Mouse (Mus musculus) MEL (cell line): ENCODE data around the gene Adm2. TPM values are rescaled to one million over a fixed set of nuclear protein-coding genes. Genes with fewer than 3 reads are reported as not detected.

Experiments used
- DNase-seq: peaks from one replicate; pipeline ENCODE4 v3.0.0; 2011; ENCODE audit warnings: low read depth, low spot score
- H3K27ac ChIP-seq: 2 replicates; pipeline ENCODE4 v1.5.1; 2012; ENCODE audit warnings: low read depth, mild to moderate bottlenecking, control low read depth, low read length, moderate library complexity; ENCODE audit not compliant: control insufficient read depth
- H3K27me3 ChIP-seq, 2 experiments: fragments of 150-350 bp in 1 of 2; sonication (generic) in 1 of 2; 2 replicates each; pipeline ENCODE4 v1.6.1; 2012; ENCODE audit warnings: low read length in 2 of 2, mild to moderate bottlenecking in 2 of 2, improper control_type of control experiment in 1 of 2, moderate library complexity in 1 of 2; ENCODE audit not compliant: insufficient read depth in 2 of 2, control insufficient read depth in 1 of 2
- H3K36me3 ChIP-seq, 2 experiments: 2 replicates each; pipeline ENCODE4 v1.6.1; 2012 to 2014; ENCODE audit warnings: low read length in 2 of 2, improper control_type of control experiment in 1 of 2, inconsistent platforms in 1 of 2, mild to moderate bottlenecking in 1 of 2; ENCODE audit not compliant: insufficient read depth in 2 of 2, control insufficient read depth in 1 of 2
- H3K4me1 ChIP-seq, 2 experiments: fragments of 150-350 bp in 1 of 2; sonication (generic) in 1 of 2; 2 replicates each; pipeline ENCODE4 v1.6.1; 2012; ENCODE audit warnings: low read length in 2 of 2, improper control_type of control experiment in 1 of 2, mild to moderate bottlenecking in 1 of 2; ENCODE audit not compliant: insufficient read depth in 2 of 2, control insufficient read depth in 1 of 2
- H3K4me3 ChIP-seq, 2 experiments: fragments of 150-350 bp in 1 of 2; sonication (generic) in 1 of 2; 2 replicates each; pipeline ENCODE4 v1.5.1; 2012; ENCODE audit warnings: low read depth in 2 of 2, low read length in 2 of 2, mild to moderate bottlenecking in 2 of 2, moderate library complexity in 2 of 2, control low read depth in 1 of 2, improper control_type of control experiment in 1 of 2; ENCODE audit not compliant: control insufficient read depth in 1 of 2, insufficient read depth in 1 of 2
- H3K79me2 ChIP-seq: 2 replicates; pipeline ENCODE4 v1.6.1; 2012; ENCODE audit warnings: mild to moderate bottlenecking, low read length, moderate library complexity; ENCODE audit not compliant: control insufficient read depth, poor library complexity, insufficient read depth
- H3K9ac ChIP-seq: 2 replicates; pipeline ENCODE4 v1.6.1; 2012; ENCODE audit warnings: low read depth, mild to moderate bottlenecking, control low read depth, low read length, moderate library complexity; ENCODE audit not compliant: control insufficient read depth, poor library complexity, severe bottlenecking
- H3K9me3 ChIP-seq: fragments of 150-350 bp; sonication (generic); replicated peaks from 2 replicates; pipeline ENCODE4 v1.6.1; 2012; ENCODE audit warnings: mild to moderate bottlenecking, low read length, improper control_type of control experiment, moderate library complexity; ENCODE audit not compliant: insufficient read depth
- CTCF ChIP-seq, 3 experiments: IDR thresholded peaks in 2 of 3; conservative IDR thresholded peaks in 1 of 3; 2 replicates each; pipeline ENCODE4 v1.5.1; 2011 to 2012; ENCODE audit warnings: low read length in 3 of 3, low read depth in 2 of 3, mild to moderate bottlenecking in 2 of 3, improper control_type of control experiment in 1 of 3, inconsistent platforms in 1 of 3, mixed read lengths in 1 of 3, moderate library complexity in 1 of 3; ENCODE audit not compliant: control insufficient read depth in 1 of 3, insufficient read depth in 1 of 3, poor library complexity in 1 of 3, severe bottlenecking in 1 of 3
- E2F4 ChIP-seq: IDR thresholded peaks from 2 replicates; pipeline ENCODE4 v1.6.1; 2011; ENCODE audit warnings: low read depth, low read length, improper control_type of control experiment, borderline replicate concordance
- ELF1 ChIP-seq: IDR thresholded peaks from 2 replicates; pipeline ENCODE4 v1.6.1; 2014; ENCODE audit warnings: low read depth, mild to moderate bottlenecking, inconsistent platforms, low read length, improper control_type of control experiment, moderate library complexity
- EP300 ChIP-seq, 2 experiments: IDR thresholded peaks; 2 replicates each; pipeline ENCODE4 v1.6.1; 2011; ENCODE audit warnings: improper control_type of control experiment in 2 of 2, low read length in 2 of 2, low read depth in 1 of 2, mild to moderate bottlenecking in 1 of 2
- ETS1 ChIP-seq: IDR thresholded peaks from 2 replicates; pipeline ENCODE4 v1.6.1; 2012; ENCODE audit warnings: low read depth, mild to moderate bottlenecking, inconsistent platforms, low read length, improper control_type of control experiment, moderate library complexity
- GABPA ChIP-seq: IDR thresholded peaks from 2 replicates; pipeline ENCODE4 v1.6.1; 2012; ENCODE audit warnings: low read depth, mild to moderate bottlenecking, inconsistent platforms, low read length, improper control_type of control experiment, moderate library complexity
- GATA1 ChIP-seq: IDR thresholded peaks from 2 replicates; pipeline ENCODE4 v1.6.1; 2011; ENCODE audit warnings: low read depth, low read length, improper control_type of control experiment
- JUND ChIP-seq: IDR thresholded peaks from 2 replicates; pipeline ENCODE4 v1.6.1; 2011; ENCODE audit warnings: low read depth, mild to moderate bottlenecking, improper control_type of control experiment, low read length
- KAT2A ChIP-seq: conservative IDR thresholded peaks from 2 replicates; pipeline ENCODE4 v1.6.1; 2012; ENCODE audit warnings: low read depth, low read length, improper control_type of control experiment, inconsistent platforms
- MAX ChIP-seq: IDR thresholded peaks from 2 replicates; pipeline ENCODE4 v1.6.1; 2011; ENCODE audit warnings: low read length, improper control_type of control experiment
- MEF2A ChIP-seq: IDR thresholded peaks from 2 replicates; pipeline ENCODE4 v1.6.1; 2014; ENCODE audit warnings: low read depth, mild to moderate bottlenecking, inconsistent platforms, low read length, improper control_type of control experiment; ENCODE audit not compliant: poor library complexity, insufficient replicate concordance, severe bottlenecking; ENCODE audit errors: extremely low read depth
- MYB ChIP-seq: IDR thresholded peaks from 2 replicates; pipeline ENCODE4 v1.6.1; 2011; ENCODE audit warnings: mild to moderate bottlenecking, low read depth, low read length, improper control_type of control experiment
- MYC ChIP-seq: IDR thresholded peaks from 2 replicates; pipeline ENCODE4 v1.6.1; 2011; ENCODE audit warnings: low read depth, mild to moderate bottlenecking, low read length, improper control_type of control experiment, moderate library complexity
- NELFE ChIP-seq: IDR thresholded peaks from 2 replicates; pipeline ENCODE4 v1.6.1; 2011; ENCODE audit warnings: low read depth, low read length, improper control_type of control experiment
- NRF1 ChIP-seq: IDR thresholded peaks from 2 replicates; pipeline ENCODE4 v1.6.1; 2014; ENCODE audit warnings: low read depth, mild to moderate bottlenecking, inconsistent platforms, low read length, improper control_type of control experiment, moderate library complexity; ENCODE audit not compliant: poor library complexity, insufficient read depth, severe bottlenecking
- POLR2AphosphoS2 ChIP-seq: IDR thresholded peaks from 2 replicates; pipeline ENCODE4 v1.6.1; 2011; ENCODE audit warnings: low read length, improper control_type of control experiment
- POLR2AphosphoS5 ChIP-seq: IDR thresholded peaks from 2 replicates; pipeline ENCODE4 v1.6.1; 2012; ENCODE audit warnings: low read depth, borderline replicate concordance, mild to moderate bottlenecking, inconsistent platforms, low read length, moderate library complexity, mixed read lengths
- RAD21 ChIP-seq: IDR thresholded peaks from 2 replicates; pipeline ENCODE4 v1.6.1; 2011; ENCODE audit warnings: mild to moderate bottlenecking, low read depth, low read length, improper control_type of control experiment
- SIN3A ChIP-seq: IDR thresholded peaks from 2 replicates; pipeline ENCODE4 v1.6.1; 2012; ENCODE audit warnings: low read length, improper control_type of control experiment, inconsistent platforms
- SMC3 ChIP-seq: IDR thresholded peaks from 2 replicates; pipeline ENCODE4 v1.6.1; 2011; ENCODE audit warnings: low read depth, low read length, improper control_type of control experiment
- TBP ChIP-seq: IDR thresholded peaks from 2 replicates; pipeline ENCODE4 v1.8.0; 2011; ENCODE audit warnings: low read depth, low read length, improper control_type of control experiment
- ZC3H11A ChIP-seq: IDR thresholded peaks from 2 replicates; pipeline ENCODE4 v1.6.1; 2012; ENCODE audit warnings: low read depth, mild to moderate bottlenecking, inconsistent platforms, low read length, improper control_type of control experiment
- polyA plus RNA-seq, 2 experiments: library from polyadenylated mRNA; stranded (reverse) in 1 of 2; unstranded in 1 of 2; fragments of >175 nt in 1 of 2; fragments of >200 nt in 1 of 2; gene quantifications; 2 replicates each; pipeline versions ENCODE4 v1.2.1 to v1.2.4; 2012; ENCODE audit warnings: low replicate concordance in 2 of 2, low read depth in 1 of 2; ENCODE audit not compliant: insufficient read length in 2 of 2, insufficient read depth in 1 of 2, missing spikeins in 1 of 2
- total RNA-seq: library from RNA; depleted of rRNA; stranded (reverse); fragments of 300-350 nt; gene quantifications from 2 replicates; pipeline ENCODE4 v1.2.3, GENCODE M21; 2012

The Adm2 gene
- total and polyA plus RNA-seq, 3 experiments = 1.4 to 18.2 TPM; not detected in 1

DNA sequence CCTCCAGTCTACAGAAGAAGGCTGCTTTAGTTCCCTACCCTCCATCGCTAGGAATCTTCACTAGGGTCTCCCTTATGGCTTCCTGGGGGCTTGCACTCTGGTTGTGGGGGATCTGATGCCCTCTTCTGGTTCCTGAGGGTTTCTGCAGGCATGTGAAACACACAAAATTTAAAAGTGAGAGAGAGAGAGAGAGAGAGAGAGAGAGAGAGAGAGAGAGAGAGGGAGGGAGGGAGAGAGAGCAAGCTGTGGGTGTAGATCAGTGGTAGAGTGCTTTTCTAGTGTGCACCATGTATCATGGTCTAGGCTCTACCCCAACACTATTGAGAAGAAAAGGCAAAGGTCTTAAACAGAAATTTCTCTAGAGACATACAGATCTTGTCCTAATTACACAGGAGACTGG, 19.2 kb downstream of the Adm2 start:
- no peak for DNase-seq

DNA sequence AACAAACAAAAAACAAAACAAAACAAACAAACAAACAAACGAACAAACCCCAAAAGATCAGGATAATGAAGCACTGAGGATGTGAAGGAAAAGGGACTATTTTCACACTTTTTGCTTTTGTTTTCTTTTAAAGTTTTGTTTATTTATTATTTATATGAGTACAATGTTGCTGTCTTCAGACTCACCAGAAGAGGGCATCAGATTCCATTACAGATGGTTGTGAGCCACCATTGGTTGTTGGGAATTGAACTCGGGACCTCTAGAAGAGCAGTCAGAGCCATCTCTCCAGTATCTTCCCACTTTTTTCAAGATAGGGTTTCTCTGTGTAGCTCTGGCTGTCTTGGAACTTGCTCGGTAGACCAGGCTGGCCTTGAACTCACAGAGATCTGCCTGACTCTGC, 20.8 kb downstream of the Adm2 start:
- Histone ChIP-seq H3K27ac (no peak overlapping the region), H3K27me3 (no peaks in the 10 kb centered on the region), H3K79me2 (no peaks in the 10 kb centered on the region), H3K4me3 (no peak overlapping the region), H3K4me1 (peaks cover 5% of the 10 kb centered on the region in 2 experiments), H3K9ac (no peak overlapping the region), H3K9me3 (no peaks in the 10 kb centered on the region), H3K36me3 (no peaks in the 10 kb centered on the region)
- TF ChIP-seq NRF1 = no peak
- peak; percentile 31 for TF ChIP-seq SMC3
- TF ChIP-seq ETS1 = no peak
- TF ChIP-seq ZC3H11A = 0 out of 2 replicates have a peak, but pooled peaks have one; percentile 25
- TF ChIP-seq RAD21 = peak; percentile 36
- no peak for TF ChIP-seq E2F4
- TF ChIP-seq NELFE = no peak
- TF ChIP-seq CTCF (IDR thresholded peaks at IDR 0.05 in 2 of 3, conservative IDR thresholded peaks at IDR 0.05 in 1 of 3; ENCODE audit: control insufficient read depth in 1 of 3, insufficient read depth in 1 of 3, low read depth in 2 of 3, low read length in 3 of 3, poor library complexity in 1 of 3, severe bottlenecking in 1 of 3) = peak in 2 of 3 experiments; percentile 23 to 51; a peak in 4 of 6 replicates
- DNase-seq = no peak

More for the DNA sequence above, 19.2 kb downstream of the Adm2 start:
- H3K9me3 ChIP-seq = no peaks in the 10 kb centered on the region
- H3K36me3 ChIP-seq = no peaks in the 10 kb centered on the region
- no peak overlapping the region for H3K27ac ChIP-seq
- peaks cover 5% of the 10 kb centered on the region in 2 experiments for H3K4me1 ChIP-seq
- no peak for TF ChIP-seq E2F4
- TF ChIP-seq JUND = peak; percentile 97
- TF ChIP-seq RAD21 = peak; percentile 11
- peak; percentile 33 for TF ChIP-seq SMC3
- TF ChIP-seq MEF2A = no peak
- no peak for TF ChIP-seq TBP
- peak; percentile 30 to 43 (median 39); a peak in 4 of 6 replicates for TF ChIP-seq CTCF (IDR thresholded peaks at IDR 0.05 in 2 of 3, conservative IDR thresholded peaks at IDR 0.05 in 1 of 3; ENCODE audit: control insufficient read depth in 1 of 3, insufficient read depth in 1 of 3, low read depth in 2 of 3, low read length in 3 of 3, poor library complexity in 1 of 3, severe bottlenecking in 1 of 3)
- 0 out of 2 replicates have a peak, but pooled peaks have one; percentile 10 for TF ChIP-seq ZC3H11A
- H3K27me3 ChIP-seq = no peaks in the 10 kb centered on the region
- no peaks in the 10 kb centered on the region for H3K79me2 ChIP-seq
- no peak overlapping the region for H3K4me3 ChIP-seq
- H3K9ac ChIP-seq = no peak overlapping the region

DNA sequence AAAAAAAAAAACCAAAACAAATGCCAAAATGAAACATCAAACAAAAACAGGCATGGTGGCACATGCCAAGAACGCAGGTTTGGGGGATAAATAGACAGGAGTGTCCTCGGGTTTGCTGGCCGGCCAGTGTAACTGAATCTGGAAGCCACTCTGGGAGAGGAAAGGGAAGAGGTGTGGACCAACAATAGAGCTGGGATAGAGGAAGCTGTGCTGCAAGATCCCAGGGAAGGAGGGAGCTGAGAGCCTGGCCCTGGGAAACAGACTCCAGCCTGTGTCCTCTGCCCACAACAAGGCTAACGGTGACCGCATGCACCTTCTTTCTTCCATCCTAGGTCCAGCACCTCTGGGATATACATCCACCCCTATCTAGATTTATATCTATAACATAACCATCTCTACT, 27.9 kb downstream of the Adm2 start:
- Histone ChIP-seq H3K9me3 (no peaks in the 10 kb centered on the region), H3K4me3 (no peak overlapping the region), H3K27ac (no peak overlapping the region), H3K79me2 (peaks cover 11% of the 10 kb centered on the region), H3K27me3 (no peaks in the 10 kb centered on the region), H3K4me1 (peaks cover 0 to 4% of the 10 kb centered on the region in 2 experiments; a peak in 1 of 4 replicates), H3K36me3 (no peaks in the 10 kb centered on the region), H3K9ac (no peak overlapping the region)
- no peak for TF ChIP-seq ELF1
- no peak for TF ChIP-seq MYB
- TF ChIP-seq SIN3A = no peak
- TF ChIP-seq MAX = no peak
- TF ChIP-seq EP300 (IDR thresholded peaks at IDR 0.05; ENCODE audit: low read depth in 1 of 2, low read length in 2 of 2) = no peak
- no peak for TF ChIP-seq GATA1
- TF ChIP-seq POLR2AphosphoS2 = no peak
- TF ChIP-seq POLR2AphosphoS5 = no peak
- no peak for TF ChIP-seq KAT2A
- no peak for TF ChIP-seq E2F4
- TF ChIP-seq CTCF (IDR thresholded peaks at IDR 0.05 in 2 of 3, conservative IDR thresholded peaks at IDR 0.05 in 1 of 3; ENCODE audit: control insufficient read depth in 1 of 3, insufficient read depth in 1 of 3, low read depth in 2 of 3, low read length in 3 of 3, poor library complexity in 1 of 3, severe bottlenecking in 1 of 3) = no peak
- no peak for TF ChIP-seq NRF1
- TF ChIP-seq GABPA = no peak
- no peak for TF ChIP-seq MYC
- TF ChIP-seq ZC3H11A = no peak
- no peak for DNase-seq
